Mouse (Mus musculus) 3134 (cell line): Measurements from ENCODE around the gene Henmt1.
A peak's percentile ranks its signal among the peaks of the same experiment; 100 is the strongest.

Experiments
- DNase-seq: peaks from one replicate; pipeline ENCODE4 v3.0.0-alpha.2; 2011; ENCODE audit warnings: low spot score; ENCODE audit not compliant: insufficient read length; ENCODE audit errors: extremely low read depth

Henmt1 gene

DNA sequence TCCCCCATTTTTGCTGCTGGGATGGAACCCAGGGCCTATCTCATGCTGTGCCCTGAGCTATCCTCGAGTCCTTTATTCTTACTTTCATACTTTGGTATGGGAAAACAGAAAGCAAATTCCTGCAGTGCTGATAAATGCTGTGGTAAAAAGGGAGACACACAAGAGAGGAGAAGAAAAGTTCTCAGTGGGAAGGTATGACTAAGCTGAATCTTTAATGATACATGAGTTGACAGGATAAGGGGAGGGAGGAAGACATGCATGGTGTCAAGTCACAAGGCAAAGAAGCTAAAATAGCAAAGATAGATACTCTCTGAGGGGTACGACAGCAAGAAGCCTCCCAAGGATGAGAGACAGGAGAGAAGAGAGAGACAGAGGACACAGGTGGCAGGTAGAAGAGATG, 55.7 kb downstream of the Henmt1 start:
- DNase-seq: no peak

DNA sequence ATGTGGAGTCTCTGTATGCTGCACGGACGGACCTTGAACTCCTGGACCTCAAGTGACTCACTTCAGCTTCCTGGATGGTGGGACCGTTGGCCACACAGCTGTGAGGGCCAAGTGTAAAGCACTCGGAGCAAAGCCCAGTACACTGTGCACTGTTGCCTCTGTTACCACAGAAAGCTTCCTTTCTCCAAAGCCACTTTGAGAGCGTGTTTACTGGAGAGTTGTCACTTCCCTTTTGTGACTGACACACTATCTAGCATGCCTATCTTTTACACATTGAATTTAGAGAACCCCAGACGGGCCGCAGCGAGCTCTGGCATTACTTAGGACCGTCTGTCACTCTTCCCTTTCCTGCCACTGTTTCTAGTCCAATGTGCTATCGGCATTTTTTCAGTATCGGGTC, 57.6 kb downstream of the Henmt1 start:
- no peak for DNase-seq

DNA sequence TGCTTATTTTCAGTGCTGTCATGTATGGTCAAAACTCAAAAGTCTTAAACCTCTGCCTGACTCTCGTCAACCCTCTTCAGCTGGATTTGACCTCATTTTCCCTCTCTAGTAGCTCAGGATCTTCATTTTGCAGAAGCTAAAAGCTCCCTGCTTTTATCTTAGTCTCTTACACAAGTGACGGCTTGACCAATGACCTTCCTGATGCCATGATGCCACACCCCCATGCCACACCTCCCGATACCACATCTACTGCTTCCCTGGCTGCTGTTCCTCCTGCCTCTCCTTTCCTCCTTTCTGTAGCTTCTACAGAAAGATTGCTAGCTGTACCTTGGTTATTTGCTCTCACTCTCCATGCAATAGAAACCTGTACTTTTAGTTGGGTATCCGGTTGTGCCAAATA, 58.1 kb downstream of the Henmt1 start:
- no peak for DNase-seq

DNA sequence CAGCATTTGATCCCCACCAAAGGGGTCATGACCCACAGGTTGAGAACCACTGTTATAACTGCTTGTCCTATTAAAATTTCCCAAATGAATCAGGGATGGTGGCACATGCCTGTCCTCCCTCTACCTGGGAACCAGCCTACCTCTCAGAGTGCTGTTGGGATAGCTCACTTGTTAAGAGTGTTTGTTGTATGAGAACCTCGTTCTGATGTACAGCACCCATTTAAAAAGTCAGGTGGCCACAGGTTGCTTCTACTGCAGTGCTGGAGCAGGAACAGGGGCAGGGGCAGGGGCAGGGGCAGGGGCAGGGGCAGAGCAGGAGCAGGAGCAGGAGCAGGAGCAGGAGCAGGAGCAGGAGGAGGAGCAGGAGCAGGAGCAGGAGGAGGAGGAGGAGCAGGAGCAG, 59.5 kb downstream of the Henmt1 start:
- DNase-seq: no peak

DNA sequence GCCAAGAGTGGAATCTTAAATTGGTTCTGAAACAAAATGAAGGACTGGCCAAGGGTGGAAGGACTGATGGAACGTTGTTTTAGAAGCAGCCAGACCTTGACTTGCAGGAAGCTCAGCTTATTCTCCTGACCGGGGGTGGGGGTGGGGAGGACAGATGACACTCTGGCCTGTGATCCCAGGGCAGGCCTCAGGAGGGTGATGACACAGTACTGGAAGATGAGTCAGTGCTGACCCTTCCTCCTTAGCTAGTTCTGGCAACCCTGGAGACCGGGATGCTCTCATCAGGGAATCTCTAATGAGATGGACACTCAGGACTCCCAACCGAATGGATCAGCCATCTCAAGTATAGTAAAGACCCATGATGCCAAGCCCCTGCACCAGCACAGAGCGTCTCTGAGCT, 66.1 kb downstream of the Henmt1 start:
- DNase-seq: peak; percentile 13

DNA sequence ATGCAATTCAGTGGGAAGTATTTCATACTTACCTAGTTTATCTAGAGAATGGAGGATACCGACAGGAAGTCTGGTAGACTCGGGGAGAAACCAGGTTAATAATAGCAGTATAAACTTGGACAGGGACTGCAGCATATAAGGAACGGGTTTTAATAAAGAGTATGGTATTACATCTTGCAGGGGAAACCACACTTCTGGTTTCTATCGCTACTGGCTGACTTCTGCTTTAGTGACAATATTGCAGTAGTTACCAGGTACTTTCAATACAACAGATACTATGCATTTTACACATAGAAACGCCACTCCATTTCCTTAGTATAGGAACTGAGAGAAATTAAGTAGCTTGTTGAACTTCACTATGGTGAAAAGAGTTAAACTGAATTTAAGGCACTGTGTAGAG, 68.5 kb downstream of the Henmt1 start:
- DNase-seq: no peak
